Mouse (Mus musculus) frontal cortex, postnatal 25 days (tissue): ENCODE measurements around the gene Otulin.

Source experiments
- DNase-seq, 2 experiments: peaks; one replicate each; pipeline ENCODE4 v3.0.0; 2022; ENCODE audit warnings: low spot score in 2 of 2

Gene Otulin

GRCm38 (mm10) chr15:27581640-27582039 lies 48.9 kb downstream of the Otulin start:
- DNase-seq, result no peak

- no peak for DNase-seq
Measured at GRCm38 (mm10) chr15:27580771-27581170, 49.7 kb downstream of the Otulin start.

GRCm38 (mm10) chr15:27579853-27580252 lies 50.6 kb downstream of the Otulin start:
- DNase-seq, result no peak

- no peak for DNase-seq
Measured at GRCm38 (mm10) chr15:27578918-27579317, 51.6 kb downstream of the Otulin start.

GRCm38 (mm10) chr15:27577915-27578780 lies 52.3 kb downstream of the Otulin start:
- no peak for DNase-seq

- no peak for DNase-seq
Measured at GRCm38 (mm10) chr15:27576886-27577285, 53.6 kb downstream of the Otulin start.

- DNase-seq, result no peak
Measured at GRCm38 (mm10) chr15:27575932-27576331, 54.6 kb downstream of the Otulin start.

- DNase-seq, result no peak
Measured at GRCm38 (mm10) chr15:27574992-27575781, 55.3 kb downstream of the Otulin start.

- DNase-seq, result no peak
Measured at GRCm38 (mm10) chr15:27571179-27571578, 59.3 kb downstream of the Otulin start.

- no peak for DNase-seq
Measured at GRCm38 (mm10) chr15:27570385-27570784, 60.1 kb downstream of the Otulin start.

GRCm38 (mm10) chr15:27569924-27570323 lies 60.6 kb downstream of the Otulin start:
- no peak for DNase-seq

GRCm38 (mm10) chr15:27568371-27568770 lies 62.1 kb downstream of the Otulin start:
- DNase-seq, result no peak

- no peak for DNase-seq
Measured at GRCm38 (mm10) chr15:27567356-27567755, 63.1 kb downstream of the Otulin start.

- DNase-seq, result no peak
Measured at GRCm38 (mm10) chr15:27565626-27566185, 64.8 kb downstream of the Otulin start.

GRCm38 (mm10) chr15:27564106-27565100 lies 66.1 kb downstream of the Otulin start:
- no peak for DNase-seq

GRCm38 (mm10) chr15:27560315-27560714 lies 70.2 kb downstream of the Otulin start:
- no peak for DNase-seq

GRCm38 (mm10) chr15:27558456-27559147 lies 71.9 kb downstream of the Otulin start:
- DNase-seq, result no peak

- no peak for DNase-seq
Measured at GRCm38 (mm10) chr15:27553554-27553953, 76.9 kb downstream of the Otulin start.

- DNase-seq, result no peak
Measured at GRCm38 (mm10) chr15:27552129-27552700, 78.3 kb downstream of the Otulin start.
